Mouse (Mus musculus) hindbrain, embryonic 13.5 days (tissue): ENCODE results near the gene Olr1. TPM values are rescaled to one million over a fixed set of nuclear protein-coding genes. Genes with fewer than 3 reads are reported as not detected.
A peak's percentile ranks its signal among the peaks of the same experiment; 100 is the strongest.

Source experiments
- ATAC-seq: fragments of 200-750 bp; cut with Nextera tagmentation; 2 replicates; pipeline ENCODE4 v1.8.0; 2017; ENCODE audit warnings: moderate TSS enrichment; ENCODE audit not compliant: low FRiP score
- H3K27ac ChIP-seq: fragments of 300-500 bp; sonication (generic); 2 replicates; pipeline ENCODE4 v1.5.1; 2015; ENCODE audit warnings: inconsistent platforms, mild to moderate bottlenecking, moderate library complexity
- H3K27me3 ChIP-seq: fragments of 300-500 bp; sonication (generic); 2 replicates; pipeline ENCODE4 v1.6.1; 2015; ENCODE audit warnings: mild to moderate bottlenecking, inconsistent platforms
- H3K36me3 ChIP-seq: fragments of 300-500 bp; sonication (generic); 2 replicates; pipeline ENCODE4 v1.6.1; 2015; ENCODE audit warnings: mild to moderate bottlenecking, inconsistent platforms
- H3K4me1 ChIP-seq: fragments of 300-500 bp; sonication (generic); replicated peaks from 2 replicates; pipeline ENCODE4 v1.6.1; 2015; ENCODE audit warnings: inconsistent platforms
- H3K4me2 ChIP-seq: fragments of 300-500 bp; sonication (generic); 2 replicates; pipeline ENCODE4 v1.6.1; 2015; ENCODE audit warnings: inconsistent platforms, mild to moderate bottlenecking, moderate library complexity
- H3K4me3 ChIP-seq: fragments of 300-500 bp; sonication (generic); 2 replicates; pipeline ENCODE4 v1.5.1; 2015; ENCODE audit warnings: mild to moderate bottlenecking, inconsistent platforms
- H3K9ac ChIP-seq: fragments of 300-500 bp; sonication (generic); 2 replicates; pipeline ENCODE4 v1.6.1; 2015; ENCODE audit warnings: mild to moderate bottlenecking, inconsistent platforms
- H3K9me3 ChIP-seq: fragments of 300-500 bp; sonication (generic); 2 replicates; pipeline ENCODE4 v1.6.1; 2016; ENCODE audit warnings: inconsistent platforms
- WGBS: fragments of 180-500 bp; shearing (Covaris S2); methylation state at CpG from one replicate; pipeline ENCODE4 v1.1.7; 2015; 5-methylcytosine and 5-hydroxymethylcytosine counted together
- polyA plus RNA-seq: library from polyadenylated mRNA; unstranded; fragments of >200 nt; fragmentation: Nextera tagmentation; extraction: Ambion mirVana; gene quantifications from 2 replicates; pipeline ENCODE4 v1.2.1, GENCODE M21; 2015

Olr1 gene
- polyA plus RNA-seq, 1 experiment from 2014 or later: not detected

DNA sequence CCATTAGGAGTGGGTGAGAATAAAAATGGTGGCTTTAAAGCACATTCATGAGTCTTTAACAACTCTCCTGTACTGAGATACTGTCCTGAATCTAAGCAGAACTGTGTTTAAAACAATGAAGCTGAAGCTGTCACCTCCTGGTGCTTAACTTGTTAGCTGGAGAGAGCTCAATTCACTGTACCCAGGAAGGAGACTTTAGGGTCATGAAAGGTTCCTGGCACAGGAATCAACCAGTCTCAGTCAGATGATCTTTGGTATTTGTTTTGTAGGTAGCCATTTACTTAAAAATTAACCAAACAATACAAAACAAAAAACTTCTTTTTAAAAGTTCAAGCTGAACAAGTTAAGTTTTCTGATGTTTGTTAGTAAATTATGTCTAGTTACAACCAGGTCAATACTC lies 23.3 kb upstream of the Olr1 start:
- H3K9me3 ChIP-seq: no peaks in the 10 kb centered on the region
- H3K9ac ChIP-seq: no peak overlapping the region
- peaks cover 15% of the 10 kb centered on the region for H3K4me1 ChIP-seq
- H3K27ac ChIP-seq: no peak overlapping the region
- no peak overlapping the region for H3K4me2 ChIP-seq
- H3K27me3 ChIP-seq: no peaks in the 10 kb centered on the region
- no peak for ATAC-seq
- H3K4me3 ChIP-seq: no peak overlapping the region
- no peaks in the 10 kb centered on the region for H3K36me3 ChIP-seq

DNA sequence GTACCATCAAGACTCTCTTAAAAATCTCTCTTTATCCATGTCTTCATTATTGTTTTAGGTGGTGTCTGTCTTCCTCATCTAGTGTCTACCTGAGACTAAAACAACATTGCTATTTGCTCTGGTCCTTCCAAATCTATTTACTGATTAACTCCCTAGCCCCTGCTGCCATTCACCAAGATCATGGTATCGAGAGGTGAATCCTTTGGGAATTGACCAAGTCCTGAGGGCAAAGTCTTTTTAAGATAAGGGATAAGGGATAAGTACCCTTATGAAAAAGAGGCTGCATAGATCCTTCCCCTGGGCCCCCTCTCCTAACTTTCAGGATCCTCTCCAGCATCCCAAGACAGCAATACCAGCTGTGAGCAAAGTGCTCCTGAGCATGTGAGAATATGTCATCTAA lies 22.6 kb upstream of the Olr1 start:
- Histone ChIP-seq H3K4me1 (peaks cover 9% of the 10 kb centered on the region), H3K9ac (no peak overlapping the region), H3K36me3 (no peaks in the 10 kb centered on the region), H3K27me3 (no peaks in the 10 kb centered on the region), H3K4me3 (no peak overlapping the region), H3K4me2 (no peak overlapping the region), H3K9me3 (no peaks in the 10 kb centered on the region), H3K27ac (no peak overlapping the region)
- ATAC-seq: no peak
- 79% methylated on average over 1 of the region's 1 CpGs for WGBS

DNA sequence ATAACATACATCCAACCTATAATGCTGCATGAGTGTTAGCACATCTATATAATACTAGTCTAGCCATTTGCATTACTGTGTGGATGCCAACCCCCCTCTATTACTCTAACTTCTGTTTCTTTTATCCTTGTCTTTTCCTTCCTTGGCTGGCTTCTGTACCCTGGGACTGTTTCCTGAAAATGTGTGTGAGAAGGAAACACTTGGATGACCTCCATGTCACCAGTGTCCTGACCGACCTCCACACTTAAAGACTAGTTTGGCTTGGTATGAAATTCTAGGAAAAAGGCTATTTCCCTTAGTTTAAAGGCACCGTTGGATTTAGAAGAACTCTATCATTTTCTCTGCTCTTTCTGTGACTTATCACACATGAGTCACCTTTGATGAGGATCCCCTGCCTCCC lies 20.5 kb upstream of the Olr1 start:
- no peak overlapping the region for H3K9ac ChIP-seq
- no peak overlapping the region for H3K27ac ChIP-seq
- H3K4me1 ChIP-seq: peaks cover 4% of the 10 kb centered on the region
- H3K36me3 ChIP-seq: no peaks in the 10 kb centered on the region
- 92% methylated on average over 2 of the region's 2 CpGs for WGBS
- ATAC-seq: no peak
- no peak overlapping the region for H3K4me2 ChIP-seq
- H3K27me3 ChIP-seq: no peaks in the 10 kb centered on the region
- H3K9me3 ChIP-seq: no peaks in the 10 kb centered on the region
- H3K4me3 ChIP-seq: no peak overlapping the region

DNA sequence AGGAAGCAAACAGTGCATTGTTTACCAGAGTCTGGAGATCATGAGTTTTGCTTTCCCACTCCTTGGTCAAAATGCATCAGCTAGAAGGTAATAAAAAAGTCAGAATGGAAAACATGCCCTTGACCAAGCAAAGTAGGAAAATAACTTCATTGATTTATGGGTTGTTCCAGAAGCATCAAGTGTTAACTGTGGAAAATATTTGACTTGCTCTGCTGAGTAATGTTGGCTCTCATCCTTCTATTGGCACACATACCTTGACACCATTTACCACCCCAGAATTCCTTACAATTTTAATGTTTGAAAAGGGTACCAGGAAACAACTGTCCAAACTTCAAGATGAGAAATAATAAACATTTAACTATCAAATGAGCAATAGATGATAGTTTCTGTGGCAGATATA lies 19.1 kb upstream of the Olr1 start:
- Histone ChIP-seq H3K4me1 (no peaks in the 10 kb centered on the region), H3K4me3 (no peak overlapping the region), H3K9me3 (no peaks in the 10 kb centered on the region), H3K9ac (no peak overlapping the region), H3K36me3 (no peaks in the 10 kb centered on the region), H3K27ac (no peak overlapping the region), H3K27me3 (no peaks in the 10 kb centered on the region), H3K4me2 (no peak overlapping the region)
- ATAC-seq: no peak

DNA sequence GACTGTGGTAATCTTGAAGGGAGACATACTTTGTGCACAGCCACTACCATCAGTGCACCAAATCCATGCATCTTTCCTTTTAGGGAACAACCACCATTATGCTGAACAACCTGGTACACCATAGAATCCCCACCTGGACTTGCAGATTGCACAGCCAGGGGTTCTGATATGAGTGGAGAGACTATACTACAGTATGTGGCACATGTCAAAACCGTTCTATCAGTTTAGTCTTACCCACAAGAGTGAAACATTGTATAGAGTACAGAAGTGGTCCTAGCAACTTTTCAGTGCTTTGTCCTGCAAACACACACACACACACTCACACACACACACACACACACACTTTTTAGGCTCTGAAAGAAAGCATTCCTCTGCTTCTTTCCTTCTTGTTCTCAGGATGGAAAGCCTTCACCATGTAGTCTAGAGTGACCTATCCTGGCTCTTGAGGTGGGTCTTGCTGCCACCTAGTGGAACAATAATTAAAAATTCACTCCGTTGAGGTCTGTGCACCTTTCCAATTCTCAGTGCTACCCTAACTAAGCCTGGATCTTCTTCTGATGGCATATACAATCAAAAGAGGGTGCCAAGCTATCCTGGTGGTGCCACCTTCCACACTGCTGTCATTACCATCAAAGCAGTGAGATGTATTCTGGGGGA lies 10.9 kb upstream of the Olr1 start:
- no peaks in the 10 kb centered on the region for H3K36me3 ChIP-seq
- no peak overlapping the region for H3K4me2 ChIP-seq
- no peaks in the 10 kb centered on the region for H3K27me3 ChIP-seq
- no peaks in the 10 kb centered on the region for H3K4me1 ChIP-seq
- WGBS: 50% methylated on average over 2 of the region's 2 CpGs
- no peaks in the 10 kb centered on the region for H3K9me3 ChIP-seq
- no peak overlapping the region for H3K9ac ChIP-seq
- no peak overlapping the region for H3K27ac ChIP-seq
- no peak overlapping the region for H3K4me3 ChIP-seq
- ATAC-seq: peak; percentile 88

DNA sequence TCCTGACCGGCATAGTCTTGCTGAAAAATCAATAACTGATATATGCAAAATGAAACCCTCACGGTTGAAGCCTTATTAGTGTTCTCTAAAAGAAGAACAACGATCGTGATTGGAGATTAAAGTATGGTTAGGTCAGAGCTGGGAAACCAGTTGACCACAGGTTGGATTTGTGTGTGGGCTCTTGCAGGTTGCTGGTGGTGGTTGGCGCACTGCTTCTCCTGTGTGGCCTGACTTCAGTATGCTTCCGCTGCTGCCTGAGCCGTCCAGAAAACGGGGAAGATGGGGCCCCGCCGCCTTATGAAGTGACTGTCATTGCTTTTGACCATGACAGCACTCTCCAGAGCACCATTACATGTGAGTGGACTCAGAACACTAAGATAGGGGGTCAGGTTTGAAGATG lies 9.4 kb upstream of the Olr1 start:
- no peak overlapping the region for H3K4me3 ChIP-seq
- no peak for ATAC-seq
- no peaks in the 10 kb centered on the region for H3K36me3 ChIP-seq
- H3K4me2 ChIP-seq: no peak overlapping the region
- no peaks in the 10 kb centered on the region for H3K27me3 ChIP-seq
- H3K4me1 ChIP-seq: no peaks in the 10 kb centered on the region
- H3K9ac ChIP-seq: no peak overlapping the region
- no peaks in the 10 kb centered on the region for H3K9me3 ChIP-seq
- H3K27ac ChIP-seq: no peak overlapping the region
- 93% methylated on average over 10 of the region's 10 CpGs for WGBS

DNA sequence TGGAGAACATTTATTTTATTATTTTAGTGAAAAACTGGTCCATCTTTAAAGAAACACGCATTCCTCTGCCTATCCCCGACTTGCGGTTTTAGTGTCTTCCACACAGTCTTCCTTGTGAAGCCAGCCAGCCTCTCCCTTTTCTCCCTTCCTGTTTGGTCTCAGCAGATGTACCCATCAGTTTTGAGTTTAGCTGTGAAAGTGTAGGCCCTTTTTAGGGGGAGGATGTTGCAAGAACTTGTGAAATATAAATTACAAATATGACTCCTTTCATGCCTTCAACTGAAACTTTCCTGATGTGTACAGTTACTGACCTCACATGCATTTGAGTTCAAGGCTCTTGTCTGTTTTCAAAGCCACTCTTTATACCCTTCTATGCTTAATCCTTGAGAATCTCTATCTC lies 8.1 kb upstream of the Olr1 start:
- 96% methylated on average over 3 of the region's 3 CpGs for WGBS
- H3K27me3 ChIP-seq: no peaks in the 10 kb centered on the region

DNA sequence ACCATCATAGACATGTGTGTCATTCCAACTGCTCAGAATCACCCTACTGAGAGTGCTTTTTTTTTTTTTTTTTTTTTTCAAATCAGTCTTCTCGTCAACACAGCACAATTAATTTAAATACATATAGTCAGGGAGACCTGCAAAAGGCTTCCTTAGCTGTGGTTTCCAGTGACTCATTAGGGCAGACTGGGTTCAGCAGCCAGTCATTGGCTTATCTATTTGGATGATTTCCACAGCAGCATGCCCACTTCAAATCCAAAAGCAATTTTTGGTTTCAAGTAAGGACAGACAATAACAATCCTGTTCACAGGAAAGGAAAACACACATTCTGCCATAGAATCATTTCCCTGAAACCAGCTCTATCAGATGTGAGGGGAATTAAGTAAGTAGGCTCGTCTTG lies 7.4 kb upstream of the Olr1 start:
- Histone ChIP-seq H3K4me3 (no peak overlapping the region), H3K27me3 (no peaks in the 10 kb centered on the region), H3K9ac (no peak overlapping the region), H3K4me1 (no peaks in the 10 kb centered on the region), H3K4me2 (no peak overlapping the region), H3K36me3 (no peaks in the 10 kb centered on the region), H3K9me3 (no peaks in the 10 kb centered on the region), H3K27ac (no peak overlapping the region)
- WGBS: 78% methylated on average over 2 of the region's 2 CpGs
- no peak for ATAC-seq

More for the DNA sequence above, 8.1 kb upstream of the Olr1 start:
- Histone ChIP-seq H3K9ac (no peak overlapping the region), H3K4me2 (no peak overlapping the region), H3K36me3 (no peaks in the 10 kb centered on the region), H3K4me1 (no peaks in the 10 kb centered on the region), H3K9me3 (no peaks in the 10 kb centered on the region), H3K4me3 (no peak overlapping the region), H3K27ac (no peak overlapping the region)
- no peak for ATAC-seq

DNA sequence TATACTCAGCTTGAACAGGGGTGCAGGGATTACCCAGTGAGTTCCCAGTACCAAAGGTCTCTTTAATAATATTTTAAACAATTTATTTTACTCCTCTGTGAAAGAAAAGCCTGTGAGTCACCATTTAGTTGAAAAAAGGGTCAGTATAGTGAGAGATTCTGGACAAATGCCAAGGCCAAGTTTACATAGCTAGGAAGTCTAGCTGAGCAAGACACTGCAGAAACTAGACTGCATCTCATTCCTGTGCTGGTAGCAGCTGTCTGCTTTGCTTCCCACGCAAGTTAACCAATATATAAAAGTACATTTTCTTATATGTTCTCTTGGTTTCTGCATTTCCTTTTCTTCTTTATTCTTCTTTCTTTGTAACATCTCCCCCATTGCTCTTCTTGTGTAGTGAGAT lies 6.4 kb upstream of the Olr1 start:
- Histone ChIP-seq H3K27ac (no peak overlapping the region), H3K9me3 (no peaks in the 10 kb centered on the region), H3K9ac (no peak overlapping the region), H3K4me3 (no peak overlapping the region), H3K4me1 (no peaks in the 10 kb centered on the region), H3K27me3 (no peaks in the 10 kb centered on the region), H3K36me3 (no peaks in the 10 kb centered on the region), H3K4me2 (no peak overlapping the region)
- no peak for ATAC-seq
- WGBS: 74% methylated on average over 1 of the region's 1 CpGs

DNA sequence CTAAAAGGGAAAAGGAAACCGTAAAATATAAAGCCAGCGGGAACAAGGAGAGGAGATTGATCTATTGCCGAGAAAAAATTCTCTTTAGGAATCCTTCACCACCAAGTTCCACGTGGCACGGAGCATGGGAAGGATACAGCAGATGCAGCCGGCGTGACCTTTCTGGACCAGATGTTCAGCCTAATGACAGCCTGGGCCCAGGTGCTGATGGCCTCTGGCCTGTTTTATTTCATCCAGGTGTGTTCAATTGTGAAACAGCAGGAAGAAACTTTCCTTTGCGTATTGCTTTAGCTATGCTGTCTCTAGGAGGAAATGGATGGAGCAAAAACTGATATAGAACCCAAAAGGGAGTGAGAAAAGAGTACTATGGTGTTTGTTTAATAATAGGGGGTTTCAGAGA lies 5.9 kb upstream of the Olr1 start:
- Histone ChIP-seq H3K4me1 (no peaks in the 10 kb centered on the region), H3K4me3 (no peak overlapping the region), H3K9ac (no peak overlapping the region), H3K27ac (no peak overlapping the region), H3K9me3 (no peaks in the 10 kb centered on the region), H3K4me2 (no peak overlapping the region), H3K27me3 (no peaks in the 10 kb centered on the region), H3K36me3 (no peaks in the 10 kb centered on the region)
- WGBS: 82% methylated on average over 8 of the region's 8 CpGs
- no peak for ATAC-seq

DNA sequence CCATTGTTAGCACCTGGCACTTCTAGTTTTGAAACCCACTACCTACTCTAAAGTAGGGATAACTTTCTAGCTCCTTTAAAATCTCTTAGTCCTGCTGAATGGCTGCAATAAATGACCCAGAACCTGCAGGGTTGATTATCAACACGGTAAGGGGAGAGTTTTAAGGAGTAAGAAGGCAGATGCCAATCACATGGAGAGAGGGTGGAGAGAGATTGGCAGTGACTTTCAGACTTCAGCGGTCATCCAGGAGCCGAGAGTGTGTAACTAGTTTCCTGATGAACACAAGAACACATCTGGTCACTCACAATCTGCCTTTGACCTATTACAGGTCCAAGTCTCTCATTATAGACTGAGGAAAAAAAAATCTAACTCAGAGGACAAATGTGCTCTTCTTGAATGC lies 5.4 kb upstream of the Olr1 start, which contains the start of gene Tmem52b:
TSS of gene Tmem52b (plus strand) at position 189 of the 400 bp plus-strand sequence.
- ATAC-seq: no peak
- no peaks in the 10 kb centered on the region for H3K36me3 ChIP-seq

DNA sequence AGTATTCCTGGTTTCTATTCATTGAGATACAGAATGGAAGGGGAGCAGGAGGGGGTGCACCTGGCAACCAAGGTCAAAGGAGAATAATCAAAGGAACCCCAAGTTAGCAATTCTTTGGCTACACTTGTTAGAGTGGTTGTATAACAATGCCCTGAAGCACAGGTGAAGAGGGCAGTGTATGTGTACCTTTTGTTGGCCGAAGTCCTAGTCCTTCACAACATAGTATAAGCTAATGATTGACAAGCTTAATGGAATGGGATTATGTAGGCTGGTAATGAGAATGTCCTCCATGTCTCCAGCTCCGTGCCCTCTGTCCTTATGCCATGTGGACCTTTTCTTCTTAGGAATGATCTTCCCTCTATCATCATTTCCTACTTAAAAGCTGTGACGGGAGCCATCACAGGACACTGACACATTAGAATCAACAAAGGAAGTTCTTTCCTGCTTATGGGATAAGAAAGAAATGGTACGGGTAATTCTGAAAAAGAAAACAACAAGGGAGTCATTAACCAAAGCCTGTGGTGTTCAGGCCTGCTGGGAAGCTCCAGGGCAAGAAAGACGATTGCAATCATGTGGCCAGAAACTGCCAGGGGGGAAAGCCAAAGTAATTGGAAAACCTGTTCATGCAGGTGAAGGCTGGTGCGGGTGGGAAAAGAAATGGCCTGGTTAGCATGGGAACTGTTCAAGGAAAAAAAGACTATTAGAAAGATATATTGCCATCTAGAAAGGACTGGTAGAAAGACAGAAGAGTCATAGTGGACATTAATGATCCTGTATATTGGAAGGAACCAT lies 3.4 kb upstream of the Olr1 start:
- Histone ChIP-seq H3K27me3 (no peaks in the 10 kb centered on the region), H3K4me3 (no peak overlapping the region), H3K27ac (no peak overlapping the region), H3K36me3 (no peaks in the 10 kb centered on the region), H3K9me3 (no peaks in the 10 kb centered on the region), H3K4me1 (no peaks in the 10 kb centered on the region), H3K4me2 (no peak overlapping the region), H3K9ac (no peak overlapping the region)
- ATAC-seq: no peak
- WGBS: 72% methylated on average over 6 of the region's 6 CpGs

More for the DNA sequence above, 5.4 kb upstream of the Olr1 start, which contains the start of gene Tmem52b:
- Histone ChIP-seq H3K27ac (no peak within 1 kb of the TSS), H3K27me3 (no peaks in the 10 kb centered on the region), H3K4me3 (no peak within 1 kb of the TSS), H3K4me2 (no peak within 1 kb of the TSS), H3K4me1 (no peaks in the 10 kb centered on the region), H3K9ac (no peak within 1 kb of the TSS), H3K9me3 (no peaks in the 10 kb centered on the region)
- WGBS: 78% methylated on average over 3 of the region's 3 CpGs

DNA sequence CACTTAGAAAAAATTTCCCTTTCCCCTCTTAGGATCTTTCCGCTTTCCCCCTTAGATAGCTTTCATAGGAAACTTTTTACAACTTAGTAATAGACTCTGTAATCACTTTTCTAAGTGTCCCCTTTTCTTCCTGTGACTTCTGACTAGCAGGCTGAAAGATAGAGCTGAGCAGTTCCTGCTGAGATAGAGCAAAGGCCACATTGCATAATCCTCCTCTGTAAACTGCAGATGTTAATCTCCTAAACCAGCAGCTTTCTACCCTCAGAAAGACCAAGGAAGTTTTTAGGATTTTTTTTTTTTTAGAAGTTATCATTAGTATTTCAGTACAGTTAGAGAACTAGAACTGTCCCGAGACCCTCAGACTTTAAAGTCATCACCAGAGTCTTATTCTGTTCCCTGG lies 3.5 kb downstream of the Olr1 start:
- no peaks in the 10 kb centered on the region for H3K36me3 ChIP-seq
- ATAC-seq: no peak
- 91% methylated on average over 2 of the region's 2 CpGs for WGBS
- no peaks in the 10 kb centered on the region for H3K9me3 ChIP-seq
- H3K27me3 ChIP-seq: no peaks in the 10 kb centered on the region
- H3K4me1 ChIP-seq: no peaks in the 10 kb centered on the region
- H3K27ac ChIP-seq: no peak overlapping the region
- H3K9ac ChIP-seq: no peak overlapping the region
- no peak overlapping the region for H3K4me3 ChIP-seq
- no peak overlapping the region for H3K4me2 ChIP-seq
